Mouse (Mus musculus) CH12F3 (cell line): ENCODE data around the gene Ttc37.

Experiments
- in situ Hi-C: fragments of 300-500 bp; cut with MboI; formaldehyde crosslinking; loops from 2 replicates; pipeline ENCODE4 v1.14.3; 2020; ENCODE audit warnings: low sequenced_read_pairs

Gene Ttc37

DNA sequence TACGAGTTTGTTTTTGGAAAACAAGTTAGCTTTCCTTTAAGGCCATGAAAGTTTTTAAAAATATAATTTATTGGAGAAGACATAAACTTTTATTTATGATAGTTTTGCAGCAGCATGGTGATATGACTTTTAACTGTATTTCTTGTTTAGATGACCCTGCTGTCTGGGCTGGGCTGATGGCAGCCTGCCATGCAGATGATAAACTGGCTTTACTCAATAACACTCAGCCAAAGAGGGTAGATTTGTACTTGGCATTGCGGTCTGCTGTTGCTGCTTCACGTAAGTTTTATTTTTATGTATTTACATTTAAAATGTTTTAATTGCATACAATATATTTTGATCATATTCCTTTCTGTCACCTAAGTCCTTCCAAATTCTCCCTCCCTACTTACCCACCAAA is 58.6 kb downstream of the Ttc37 start:
- in situ Hi-C loops, result no loop called here

DNA sequence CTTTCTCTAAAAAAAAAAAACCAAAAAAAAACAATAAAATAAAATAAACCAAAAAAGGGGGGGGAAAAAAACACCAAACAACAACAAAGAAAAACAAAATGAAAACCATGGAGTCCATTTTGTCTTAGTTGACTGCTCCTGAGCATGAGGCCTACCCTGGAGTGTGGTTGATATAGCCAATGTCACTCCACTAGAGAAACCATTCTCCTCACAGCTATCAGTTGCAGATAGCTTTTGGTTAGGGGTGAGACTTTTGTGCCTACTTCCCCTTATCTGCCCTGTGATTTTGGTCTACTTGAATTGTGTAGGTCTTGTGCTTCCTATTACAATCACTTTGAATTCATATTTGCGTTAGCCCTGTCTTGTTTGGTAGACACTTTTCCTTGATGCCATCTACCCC is 59.0 kb downstream of the Ttc37 start:
- in situ Hi-C loops, result no loop called here

DNA sequence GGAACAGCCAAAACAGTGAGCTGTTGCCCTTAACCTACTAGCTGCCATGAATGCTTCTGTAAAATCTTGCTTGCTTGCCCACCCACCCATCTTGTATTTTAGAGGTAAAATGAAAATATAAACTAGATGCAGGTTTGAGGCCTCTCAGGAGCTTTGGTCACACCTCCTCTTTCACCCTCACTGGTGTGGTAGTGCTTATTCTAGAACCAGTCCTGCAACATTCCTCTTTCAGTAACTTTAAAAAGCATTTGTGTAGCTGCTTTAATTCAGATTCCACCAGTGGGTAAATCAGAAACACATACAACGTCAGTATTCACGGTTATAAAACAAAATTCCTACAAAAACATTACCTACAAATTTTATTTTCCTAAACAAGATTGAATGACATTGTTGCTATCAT is 62.1 kb downstream of the Ttc37 start:
- in situ Hi-C loops, result no loop called here

DNA sequence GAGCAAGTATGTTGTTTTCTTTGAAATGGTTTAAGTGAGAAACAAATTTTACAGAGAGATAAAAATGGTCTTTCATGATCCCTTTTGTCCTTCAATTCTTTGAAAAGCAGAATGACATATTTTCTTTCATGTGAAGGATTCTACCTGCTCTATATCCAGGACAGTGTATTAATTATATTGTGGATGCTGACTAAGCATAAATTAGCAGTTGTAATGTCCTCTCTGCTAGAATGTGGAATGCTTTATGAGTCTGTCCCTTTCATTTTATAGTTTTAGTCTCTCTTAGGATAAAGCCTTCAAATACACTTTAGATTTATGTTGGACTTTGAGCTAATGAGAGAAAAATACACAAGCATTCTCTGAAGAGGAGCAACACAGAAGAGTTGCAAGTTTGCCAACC is 75.8 kb downstream of the Ttc37 start:
- in situ Hi-C loops, result no loop called here

DNA sequence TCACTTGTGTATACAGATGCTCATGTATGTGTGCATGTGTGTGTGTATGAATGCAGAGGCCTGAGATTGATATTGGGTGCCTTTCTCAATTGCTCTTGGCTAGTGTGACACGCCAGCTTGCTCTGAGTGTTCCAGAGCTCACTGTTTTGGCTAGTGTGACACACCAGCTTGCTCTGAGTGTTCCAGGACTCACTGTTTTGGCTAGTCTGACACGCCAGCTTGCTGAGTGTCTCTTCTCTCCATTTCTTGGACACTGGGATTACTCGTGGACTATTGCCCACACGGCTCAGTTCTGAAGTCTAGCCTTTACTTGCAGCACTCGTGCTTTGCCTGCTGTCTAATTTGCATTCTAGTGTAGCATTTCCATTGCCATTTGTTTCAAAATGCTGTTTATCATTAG is 80.2 kb downstream of the Ttc37 start:
- in situ Hi-C loops, result no loop called here

DNA sequence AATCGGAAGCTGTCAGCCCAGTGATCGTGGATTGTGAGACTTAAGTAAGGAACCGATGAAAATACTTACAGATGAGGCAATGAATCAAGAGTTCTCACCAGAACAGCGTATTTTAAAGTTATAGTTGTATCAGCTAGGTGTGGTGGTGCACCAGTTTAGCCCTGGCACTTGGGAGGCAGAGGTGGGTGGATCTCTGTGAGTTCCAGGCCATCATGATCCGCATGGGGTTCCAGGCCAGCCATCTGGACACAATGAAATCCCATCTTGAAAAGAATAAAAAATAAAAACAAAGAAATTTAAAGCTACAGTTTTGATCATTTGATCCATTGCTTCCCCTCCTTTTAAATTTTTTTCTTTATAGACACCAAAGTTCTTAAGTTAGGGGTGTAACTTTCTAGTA is 89.1 kb downstream of the Ttc37 start:
- in situ Hi-C loops, result no loop called here

DNA sequence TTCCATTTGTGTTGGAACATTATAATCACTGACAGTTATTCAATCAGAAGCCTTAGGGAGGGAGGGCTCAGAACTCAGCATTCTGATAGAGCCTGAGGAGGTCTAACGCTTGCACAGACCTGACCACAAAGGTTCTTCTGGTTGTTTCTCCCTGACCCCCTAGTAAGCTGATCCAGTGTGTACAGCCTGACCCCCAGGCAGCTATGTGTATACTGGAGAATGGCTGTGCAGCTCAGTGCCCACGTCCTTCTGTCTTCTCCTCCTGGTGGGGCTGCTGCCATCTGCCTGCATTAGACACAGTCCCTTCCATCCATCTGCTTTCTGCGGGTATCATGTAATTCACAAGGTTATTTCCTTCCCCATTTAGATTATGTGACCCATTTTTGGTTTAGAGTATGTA is 90.7 kb downstream of the Ttc37 start:
- in situ Hi-C loops, result no loop called here

DNA sequence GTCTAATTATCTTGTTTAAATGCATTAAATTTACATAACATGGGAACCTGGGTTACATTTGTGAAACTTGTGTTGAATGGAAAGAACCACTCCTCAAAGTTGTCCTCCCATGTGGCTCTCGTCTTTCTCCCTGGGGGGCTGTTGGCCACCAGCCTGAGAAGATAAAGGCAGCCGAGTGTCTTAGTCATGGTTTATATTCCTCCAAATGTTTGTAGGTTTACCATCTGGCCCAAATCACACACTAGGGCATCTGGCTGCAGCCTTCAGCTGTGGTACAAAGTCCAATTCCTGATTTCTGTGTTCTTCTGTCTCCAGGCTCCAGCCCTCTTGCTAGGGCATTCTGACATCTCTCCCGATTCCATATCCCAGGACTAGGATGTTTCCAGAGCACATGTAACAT is 91.7 kb downstream of the Ttc37 start:
- in situ Hi-C loops, result no loop called here

DNA sequence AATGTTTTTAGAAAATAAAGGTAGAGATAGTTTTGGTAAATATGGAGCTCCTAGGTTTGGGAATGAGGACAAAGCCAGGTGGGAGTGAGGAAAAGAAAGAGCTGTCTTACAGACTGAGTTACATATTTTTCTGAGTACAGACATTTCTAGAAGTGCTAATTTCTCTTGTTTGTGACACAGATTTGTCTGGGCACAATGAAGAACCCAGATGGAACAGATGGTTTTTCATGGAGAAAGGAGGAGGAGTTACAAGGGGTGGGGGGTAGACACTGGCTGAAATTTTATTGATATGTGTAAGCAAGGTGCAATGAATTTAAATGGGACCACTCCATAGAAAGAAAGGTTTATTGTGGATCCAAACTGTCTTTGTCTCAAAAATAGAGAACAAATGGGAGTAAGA is 96.4 kb downstream of the Ttc37 start:
- in situ Hi-C loops, result no loop called here

DNA sequence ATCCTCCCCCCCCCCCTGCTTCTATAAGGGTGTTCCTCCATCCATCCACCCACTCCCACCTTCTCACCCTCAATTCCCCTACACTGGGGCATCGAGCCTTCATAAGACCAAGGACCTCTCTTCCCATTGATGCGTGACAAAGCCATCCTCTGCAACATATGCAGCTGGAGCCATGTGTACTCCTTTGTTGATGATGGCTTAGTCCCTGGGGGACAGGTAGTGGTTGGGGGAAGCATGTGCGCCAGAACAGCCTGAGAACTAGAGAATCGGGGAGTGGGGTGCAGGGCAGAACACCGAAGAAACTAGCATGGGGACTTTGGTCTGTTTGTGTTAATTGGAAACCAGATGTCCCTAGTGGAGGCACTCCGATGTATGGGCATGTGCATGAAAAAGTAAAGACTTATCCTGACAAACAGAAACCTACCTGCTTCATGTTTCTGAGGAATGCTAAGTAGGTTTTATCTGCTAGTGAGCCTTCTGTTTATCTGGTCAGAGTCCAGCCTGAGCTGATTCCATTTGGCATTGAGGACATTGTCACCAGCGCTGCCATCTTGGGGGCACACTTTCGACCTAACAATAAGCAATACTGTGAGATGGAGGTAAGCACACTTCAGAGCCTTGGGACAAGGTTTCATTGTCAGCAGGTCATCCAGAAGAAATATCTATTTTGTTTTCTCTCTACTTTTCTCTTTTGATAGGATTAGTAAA is 97.1 kb downstream of the Ttc37 start:
- in situ Hi-C loops, result no loop called here

DNA sequence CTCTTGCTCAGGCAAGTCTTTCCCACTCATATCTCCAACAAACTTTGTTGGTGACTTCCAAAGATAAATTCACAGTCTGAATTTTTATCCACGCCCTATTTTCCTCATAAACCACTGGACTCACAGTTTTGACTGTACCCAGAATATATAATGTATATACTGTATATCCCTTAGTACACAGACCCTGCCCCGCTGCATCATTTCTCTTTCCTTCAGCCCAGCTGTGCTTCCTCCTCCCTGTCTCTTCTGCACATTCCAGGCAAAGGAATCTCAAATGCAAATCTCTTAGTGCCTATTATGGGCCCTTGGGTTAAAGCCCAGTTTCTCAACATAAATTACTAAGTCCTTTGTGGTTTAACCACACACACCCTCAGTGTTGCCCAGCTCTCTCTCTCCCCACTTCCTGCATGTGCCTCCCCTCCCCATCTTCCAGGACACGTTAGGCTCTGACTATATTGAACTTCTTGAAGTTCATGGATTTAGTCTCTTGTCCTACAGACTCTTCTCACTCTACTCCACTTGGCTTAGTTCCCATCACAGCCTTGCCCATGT is 98.8 kb downstream of the Ttc37 start:
- in situ Hi-C loops, result no loop called here

DNA sequence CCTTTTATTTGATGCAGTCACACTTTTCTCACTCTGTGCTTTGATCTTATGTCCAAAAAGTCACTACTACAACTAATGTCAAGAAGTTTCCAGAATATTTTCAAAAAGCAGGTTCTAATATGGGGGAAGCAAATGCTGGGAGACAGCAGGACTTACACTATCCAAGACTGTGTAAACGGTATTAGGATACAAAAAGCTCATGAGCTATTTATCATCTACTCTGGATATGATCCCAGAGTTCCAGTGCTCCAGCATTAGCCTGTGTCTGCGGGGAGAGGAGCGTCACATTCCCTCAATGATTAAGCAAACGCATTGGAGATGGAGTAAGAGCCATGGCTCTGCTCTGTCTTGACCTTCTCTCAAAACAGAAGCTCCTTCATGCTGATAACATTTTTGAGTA is 101.4 kb downstream of the Ttc37 start:
- in situ Hi-C loops, result no loop called here

DNA sequence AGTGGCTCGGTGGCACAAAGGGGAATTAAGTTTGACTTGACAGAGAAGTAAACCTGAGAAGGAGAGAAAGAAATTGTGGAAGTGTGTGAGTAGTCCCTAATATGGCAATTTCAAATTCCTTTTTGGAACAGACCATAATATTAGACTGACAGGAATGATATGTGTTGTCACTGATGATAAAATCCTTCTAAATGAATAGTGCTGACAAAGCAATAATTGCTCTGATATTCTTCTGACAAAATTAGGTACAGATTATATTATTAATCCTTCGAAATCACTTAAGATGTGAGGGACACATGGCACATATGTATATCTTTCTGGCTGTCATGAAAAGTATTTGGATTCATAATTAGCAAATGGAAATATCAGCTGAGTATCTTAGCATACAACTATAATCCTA is 116.4 kb downstream of the Ttc37 start:
- in situ Hi-C loops, result loop anchor here (10.0 kb wide), 1 partner anchor 90 kb away; the partner anchor contains the start of gene Fam81b

DNA sequence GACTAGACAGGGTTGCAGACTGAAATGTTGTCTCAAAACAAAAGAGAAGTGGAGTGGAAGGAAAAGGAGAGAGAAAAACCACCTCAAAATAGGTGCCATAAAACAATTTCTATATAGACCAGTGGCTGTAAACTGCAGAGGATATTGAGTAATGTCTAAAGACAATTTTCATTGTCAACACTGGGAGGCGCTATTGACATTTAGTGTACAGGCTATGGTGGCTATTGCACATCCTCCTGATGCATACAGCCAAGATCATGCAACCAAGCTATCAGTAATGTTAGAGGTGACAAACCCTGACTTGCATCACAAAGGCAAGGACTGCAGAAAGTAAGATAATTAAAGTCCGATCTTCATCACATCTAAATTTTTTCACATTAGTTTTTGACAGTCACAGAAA is 116.9 kb downstream of the Ttc37 start:
- in situ Hi-C loops, result loop anchor here (10.0 kb wide), 1 partner anchor 89 kb away; the partner anchor contains the start of gene Fam81b
